In genomic region chr7:127016081-127016480, GRCm38 (mm10) we compare ENCODE assay signal across 9 mouse cellular contexts. TPM values are rescaled to one million over a fixed set of nuclear protein-coding genes. Genes with fewer than 3 reads are reported as not detected.
A peak's percentile ranks its signal among the peaks of the same experiment; 100 is the strongest.
DNase-seq lines count a peak whose midpoint lies in the region; ATAC-seq and TF ChIP-seq lines count a peak whose summit lies in the region.
"Had no signal": no experiment of that assay in that cellular context is flagged by ENCODE, and none has a peak within 500 bp of the region (broad histone marks: within the 10 kb centered on the region; RNA-seq: fewer than 3 reads in every experiment).

No protein-coding gene starts in this region.

- no peak for TF ChIP-seq CTCF in CH12.LX (conservative IDR thresholded peaks at IDR 0.05 in 1 of 2, IDR thresholded peaks at IDR 0.05 in 1 of 2; ENCODE audit: low read depth in 2 of 2, low read length in 2 of 2)
- TF ChIP-seq CTCF in hindbrain, postnatal 0 days (IDR thresholded peaks at IDR 0.05; ENCODE audit: low read depth), result no peak

- ATAC-seq in embryonic facial prominence, embryonic 13.5 days (ENCODE audit: insufficient number of reproducible peaks, insufficient read depth, low FRiP score, low TSS enrichment, low read depth), result no peak
- ATAC-seq in hindbrain, postnatal 0 days, result no peak; the same call in 1 of the 2 replicates
- peak; percentile 52 for ATAC-seq in liver, embryonic 13.5 days (ENCODE audit: low read depth)
- no peak for ATAC-seq in activated CD4-positive, CD25-positive, alpha-beta regulatory T cell, adult 4 months

- DNase-seq in CH12.LX (ENCODE audit: extremely low read depth) (peak; percentile 89), adipocyte (ENCODE audit: low spot score) (peak; percentile 44)
- DNase-seq in hindbrain, postnatal 0 days (ENCODE audit: low spot score), result peak; percentile 51
- DNase-seq in liver, embryonic 13.5 days, result peak; percentile 66
- DNase-seq in neural tube, embryonic 10.5 days (ENCODE audit: extremely low spot score, low spot score), result peak; percentile 51
- no peak for DNase-seq in frontal cortex, postnatal 25 days (ENCODE audit: low spot score in 2 of 2)

- H3K36me3 ChIP-seq in CH12.LX (replicated peaks in 1 of 2; ENCODE audit: control insufficient read depth in 1 of 2, insufficient read depth in 1 of 2, low read length in 1 of 2), result peaks cover 6 to 50% of the 10 kb centered on the region in 2 experiments
- peaks cover 49% of the 10 kb centered on the region for H3K36me3 ChIP-seq in embryonic facial prominence, embryonic 13.5 days
- peaks cover 16% of the 10 kb centered on the region for H3K36me3 ChIP-seq in hindbrain, postnatal 0 days (ENCODE audit: insufficient read depth, low read length)
- H3K36me3 ChIP-seq in liver, embryonic 13.5 days, result peaks cover 24% of the 10 kb centered on the region

- H3K4me1 ChIP-seq in CH12.LX (ENCODE audit: control insufficient read depth in 1 of 2, insufficient read depth in 2 of 2), result peaks cover 22 to 70% of the 10 kb centered on the region in 2 experiments; a peak in 3 of 4 replicates
- peaks cover 56% of the 10 kb centered on the region for H3K4me1 ChIP-seq in embryonic facial prominence, embryonic 13.5 days
- H3K4me1 ChIP-seq in hindbrain, postnatal 0 days (ENCODE audit: insufficient read depth, low read length), result peaks cover 35% of the 10 kb centered on the region
- H3K4me1 ChIP-seq in liver, embryonic 13.5 days (replicated peaks), result peaks cover 82% of the 10 kb centered on the region

- no peak for TF ChIP-seq EP300 in CH12.LX (IDR thresholded peaks at IDR 0.05; ENCODE audit: low read length)

- H3K27ac ChIP-seq in CH12.LX (ENCODE audit: insufficient read depth, low read depth), result peak overlapping the region; percentile 80
- peak overlapping the region; percentile 96 for H3K27ac ChIP-seq in embryonic facial prominence, embryonic 13.5 days
- peak overlapping the region; percentile 96 for H3K27ac ChIP-seq in hindbrain, postnatal 0 days
- peak overlapping the region; percentile 93 for H3K27ac ChIP-seq in liver, embryonic 13.5 days

- 2% methylated on average over 10 of the region's 10 CpGs for WGBS in embryonic facial prominence, embryonic 13.5 days
- 2% methylated on average over 10 of the region's 10 CpGs for WGBS in hindbrain, postnatal 0 days
- WGBS in liver, embryonic 13.5 days (ENCODE audit: insufficient replicate concordance), result 3% methylated on average over 10 of the region's 10 CpGs

- peak overlapping the region; percentile 65 to 92 (median 89) for H3K4me3 ChIP-seq in CH12.LX (replicated peaks in 1 of 3; ENCODE audit: low read depth in 2 of 3, low read length in 2 of 3, poor library complexity in 1 of 3)
- H3K4me3 ChIP-seq in embryonic facial prominence, embryonic 13.5 days, result peak overlapping the region; percentile 72
- peak overlapping the region; percentile 63 for H3K4me3 ChIP-seq in hindbrain, postnatal 0 days (ENCODE audit: low read length)
- H3K4me3 ChIP-seq in liver, embryonic 13.5 days (replicated peaks), result peak overlapping the region; percentile 86

- no peak for TF ChIP-seq RAD21 in CH12.LX (IDR thresholded peaks at IDR 0.05; ENCODE audit: low read depth, low read length)

- peaks cover 14% of the 10 kb centered on the region for H3K79me2 ChIP-seq in CH12.LX (replicated peaks; ENCODE audit: control insufficient read depth, extremely low read depth, insufficient read depth, poor library complexity, severe bottlenecking)

- peak; percentile 79 for TF ChIP-seq POLR2A in CH12.LX (IDR thresholded peaks at IDR 0.05; ENCODE audit: low read depth, low read length)

- dilution Hi-C loops in CH12.LX (cut with MboI; ENCODE audit: extremely low pct_ligation_motif_present, extremely low pct_unique_long_range_greater_than_20kb, low sequenced_read_pairs), result no loop called here

- in situ Hi-C loops in CH12.LX (cut with MboI; ENCODE audit: low pct_ligation_motif_present, low pct_unique_long_range_greater_than_20kb, low sequenced_read_pairs), result loop anchor here (5.0 to 10.0 kb wide), 2 partner anchors 54 to 311 kb away; partner anchors contain the start of gene Coro1a

- no peaks in the 10 kb centered on the region for H3K27me3 ChIP-seq in CH12.LX (replicated peaks)
- no peaks in the 10 kb centered on the region for H3K27me3 ChIP-seq in embryonic facial prominence, embryonic 13.5 days
- H3K27me3 ChIP-seq in hindbrain, postnatal 0 days (ENCODE audit: insufficient read depth, low read length), result no peaks in the 10 kb centered on the region
- no peaks in the 10 kb centered on the region for H3K27me3 ChIP-seq in liver, embryonic 13.5 days

- peak overlapping the region; percentile 77 for H3K4me2 ChIP-seq in CH12.LX (ENCODE audit: insufficient read depth, low read depth, poor library complexity, severe bottlenecking)
- H3K4me2 ChIP-seq in embryonic facial prominence, embryonic 13.5 days, result peak overlapping the region; percentile 92
- H3K4me2 ChIP-seq in hindbrain, postnatal 0 days (ENCODE audit: low read depth, low read length), result peak overlapping the region; percentile 85
- H3K4me2 ChIP-seq in liver, embryonic 13.5 days, result peak overlapping the region; percentile 95

- H3K9ac ChIP-seq in CH12.LX (ENCODE audit: insufficient read depth, low read depth), result peak overlapping the region; percentile 91
- peak overlapping the region; percentile 93 for H3K9ac ChIP-seq in embryonic facial prominence, embryonic 13.5 days
- H3K9ac ChIP-seq in hindbrain, postnatal 0 days (replicated peaks; ENCODE audit: low read length), result peak overlapping the region; percentile 91
- H3K9ac ChIP-seq in liver, embryonic 13.5 days, result peak overlapping the region; percentile 94

- no peaks in the 10 kb centered on the region for H3K9me3 ChIP-seq in CH12.LX (replicated peaks; ENCODE audit: low read length)
- H3K9me3 ChIP-seq in embryonic facial prominence, embryonic 13.5 days, result no peaks in the 10 kb centered on the region
- no peaks in the 10 kb centered on the region for H3K9me3 ChIP-seq in hindbrain, postnatal 0 days (ENCODE audit: low read length)
- no peaks in the 10 kb centered on the region for H3K9me3 ChIP-seq in liver, embryonic 13.5 days (replicated peaks)

TF ChIP-seq in CH12.LX, 34 proteins besides CTCF, POLR2A, EP300 and RAD21 (continues in another document):
- TF ChIP-seq MAZ (IDR thresholded peaks at IDR 0.05; ENCODE audit: low read depth, low read length) (0 out of 2 replicates have a peak, but pooled peaks have one; percentile 58), TCF12 (IDR thresholded peaks at IDR 0.05; ENCODE audit: low read depth, low read length) (peak; percentile 63), TBP (conservative IDR thresholded peaks at IDR 0.05; ENCODE audit: low read depth, low read length) (peak; percentile 80)

RNA-seq across cellular contexts. Expression of gene Pagr1b, which starts 0.2 kb away (rescaled TPM):
- total RNA-seq in CH12.LX (2012; rRNA removed) (0.25 and 0.30 TPM in 2 replicates), CH12.LX (2014; rRNA removed) (not detected in 2 replicates)
- 2.8 and 6.6 TPM in 2 replicates for polyA plus RNA-seq in CH12.LX (2012; ENCODE audit: insufficient read length, low read depth)
- 0.47 TPM in 1 of 2 replicates, not detected in the other for polyA plus RNA-seq in embryonic facial prominence, embryonic 13.5 days (2015; fragmentation: Nextera tagmentation; extraction: Ambion mirVana)
- 1.2 TPM in 1 of 2 replicates, not detected in the other for total RNA-seq in hindbrain, postnatal 0 days (2014; rRNA removed)
- polyA plus RNA-seq in hindbrain, postnatal 0 days (2015; fragmentation: Nextera tagmentation; extraction: Ambion mirVana), result 0.49 and 1.5 TPM in 2 replicates
- polyA plus RNA-seq in liver, embryonic 13.5 days (2015; fragmentation: Nextera tagmentation; extraction: Ambion mirVana), result 0.27 TPM in 1 of 2 replicates, not detected in the other
- not detected for polyA plus RNA-seq in activated CD4-positive, CD25-positive, alpha-beta regulatory T cell, adult 4 months (2017; shearing (Covaris generic))
- total RNA-seq: layer of hippocampus, adult 18-20 months had no signal

RNA-seq across cellular contexts. Expression of gene Pagr1a, which starts 1.1 kb away (rescaled TPM):
- 56.9 and 60.0 TPM in 2 replicates for total RNA-seq in CH12.LX (2012; rRNA removed)
- total RNA-seq in CH12.LX (2014; rRNA removed), result 12.0 and 24.9 TPM in 2 replicates
- polyA plus RNA-seq in CH12.LX (2012; ENCODE audit: insufficient read length, low read depth), result 69.4 and 71.3 TPM in 2 replicates
- polyA plus RNA-seq in embryonic facial prominence, embryonic 13.5 days (2015; fragmentation: Nextera tagmentation; extraction: Ambion mirVana), result 50.4 and 53.7 TPM in 2 replicates
- 11.1 and 30.3 TPM in 2 replicates for total RNA-seq in hindbrain, postnatal 0 days (2014; rRNA removed)
- 31.2 and 48.6 TPM in 2 replicates for polyA plus RNA-seq in hindbrain, postnatal 0 days (2015; fragmentation: Nextera tagmentation; extraction: Ambion mirVana)
- 38.7 and 50.1 TPM in 2 replicates for polyA plus RNA-seq in liver, embryonic 13.5 days (2015; fragmentation: Nextera tagmentation; extraction: Ambion mirVana)
- 10 to 100 TPM; 39.6 to 56.7 TPM for polyA plus RNA-seq in activated CD4-positive, CD25-positive, alpha-beta regulatory T cell, adult 4 months (2017; shearing (Covaris generic))

RNA-seq across cellular contexts. Expression of gene Mvp, which starts 1.7 kb away (rescaled TPM):
- total RNA-seq in CH12.LX (2012; rRNA removed), result 42.1 and 52.1 TPM in 2 replicates
- total RNA-seq in CH12.LX (2014; rRNA removed), result 33.3 and 35.5 TPM in 2 replicates
- 53.7 and 63.5 TPM in 2 replicates for polyA plus RNA-seq in CH12.LX (2012; ENCODE audit: insufficient read length, low read depth)
- 5.3 and 7.1 TPM in 2 replicates for polyA plus RNA-seq in embryonic facial prominence, embryonic 13.5 days (2015; fragmentation: Nextera tagmentation; extraction: Ambion mirVana)
- total RNA-seq in hindbrain, postnatal 0 days (2014; rRNA removed), result 6.5 and 6.9 TPM in 2 replicates
- polyA plus RNA-seq in hindbrain, postnatal 0 days (2015; fragmentation: Nextera tagmentation; extraction: Ambion mirVana), result 5.5 and 5.8 TPM in 2 replicates
- 7.8 and 8.6 TPM in 2 replicates for polyA plus RNA-seq in liver, embryonic 13.5 days (2015; fragmentation: Nextera tagmentation; extraction: Ambion mirVana)
- 10 to 100 TPM; 12.5 to 18.3 TPM for polyA plus RNA-seq in activated CD4-positive, CD25-positive, alpha-beta regulatory T cell, adult 4 months (2017; shearing (Covaris generic))

RNA-seq across cellular contexts. Expression of gene Gm42742, which starts 4.8 kb away (rescaled TPM):
- total RNA-seq in CH12.LX (2012; rRNA removed) (13.2 and 16.0 TPM in 2 replicates), CH12.LX (2014; rRNA removed) (37.1 and 45.1 TPM in 2 replicates)
- polyA plus RNA-seq in CH12.LX (2012; ENCODE audit: insufficient read length, low read depth), result 6.1 and 14.9 TPM in 2 replicates
- 83.4 and 89.6 TPM in 2 replicates for polyA plus RNA-seq in embryonic facial prominence, embryonic 13.5 days (2015; fragmentation: Nextera tagmentation; extraction: Ambion mirVana)
- 7.1 and 40.2 TPM in 2 replicates for total RNA-seq in hindbrain, postnatal 0 days (2014; rRNA removed)
- 47.7 and 60.2 TPM in 2 replicates for polyA plus RNA-seq in hindbrain, postnatal 0 days (2015; fragmentation: Nextera tagmentation; extraction: Ambion mirVana)
- polyA plus RNA-seq in liver, embryonic 13.5 days (2015; fragmentation: Nextera tagmentation; extraction: Ambion mirVana), result 5.1 and 11.3 TPM in 2 replicates
- 10 to 100 TPM; 26.4 to 31.8 TPM for polyA plus RNA-seq in activated CD4-positive, CD25-positive, alpha-beta regulatory T cell, adult 4 months (2017; shearing (Covaris generic))

RNA-seq across cellular contexts. Expression of gene Prrt2, which starts 4.9 kb away (rescaled TPM):
- total RNA-seq in CH12.LX (2012; rRNA removed) (not detected in 2 replicates), CH12.LX (2014; rRNA removed) (0.09 TPM in 1 of 2 replicates, not detected in the other)
- 1.2 TPM in 2 replicates for polyA plus RNA-seq in CH12.LX (2012; ENCODE audit: insufficient read length, low read depth)
- polyA plus RNA-seq in embryonic facial prominence, embryonic 13.5 days (2015; fragmentation: Nextera tagmentation; extraction: Ambion mirVana), result 13.1 and 16.9 TPM in 2 replicates
- total RNA-seq in hindbrain, postnatal 0 days (2014; rRNA removed), result 138 and 144 TPM in 2 replicates
- 79.0 and 99.9 TPM in 2 replicates for polyA plus RNA-seq in hindbrain, postnatal 0 days (2015; fragmentation: Nextera tagmentation; extraction: Ambion mirVana)
- 0.22 and 0.47 TPM in 2 replicates for polyA plus RNA-seq in liver, embryonic 13.5 days (2015; fragmentation: Nextera tagmentation; extraction: Ambion mirVana)
- 1 to 10 TPM in 1 of 2 experiments, not detected in 1; 2.1 TPM for polyA plus RNA-seq in activated CD4-positive, CD25-positive, alpha-beta regulatory T cell, adult 4 months (2017; shearing (Covaris generic))

Comparison
In these comparisons a context has a peak if more than half of its experiments do, and no peak if none do; other contexts are left out.
1. DNase-seq: peak in CH12.LX (single experiment), adipocyte (single experiment), hindbrain, postnatal 0 days (single experiment), liver, embryonic 13.5 days (single experiment) and neural tube, embryonic 10.5 days (single experiment); none in frontal cortex, postnatal 25 days (0 of 2).
2. Peak in every context shown above with its lines, with median percentiles within 50 percentile points of each other: H3K27ac ChIP-seq, H3K4me2 ChIP-seq, H3K4me3 ChIP-seq and H3K9ac ChIP-seq.